Mouse (Mus musculus) forebrain, embryonic 14.5 days (tissue): ENCODE measurements around the gene Dvl2. TPM values are rescaled to one million over a fixed set of nuclear protein-coding genes. Genes with fewer than 3 reads are reported as not detected.
A peak's percentile ranks its signal among the peaks of the same experiment; 100 is the strongest.

Experiments
- ATAC-seq: fragments of 200-750 bp; cut with Nextera tagmentation; 2 replicates; pipeline ENCODE4 v1.8.0; 2017; ENCODE audit warnings: mild to moderate bottlenecking, moderate library complexity
- DNase-seq: peaks from one replicate; pipeline ENCODE4 v3.0.0-alpha.2; 2015; ENCODE audit warnings: low spot score
- H3K27ac ChIP-seq: fragments of 300-500 bp; sonication (generic); 2 replicates; pipeline ENCODE4 v1.5.1; 2014; ENCODE audit warnings: low read depth, mild to moderate bottlenecking, control low read depth, low read length, moderate library complexity
- H3K27me3 ChIP-seq: fragments of 300-500 bp; sonication (generic); replicated peaks from 2 replicates; pipeline ENCODE4 v1.6.1; 2014; ENCODE audit warnings: low read length, control low read depth, mixed read lengths; ENCODE audit not compliant: control insufficient read depth, insufficient read depth
- H3K36me3 ChIP-seq: fragments of 300-500 bp; sonication (generic); 2 replicates; pipeline ENCODE4 v1.6.1; 2014; ENCODE audit warnings: low read length, control low read depth; ENCODE audit not compliant: control insufficient read depth, insufficient read depth
- H3K4me1 ChIP-seq: fragments of 300-500 bp; sonication (generic); 2 replicates; pipeline ENCODE4 v1.6.1; 2014; ENCODE audit warnings: antibody characterized with exemption, low read length, control low read depth; ENCODE audit not compliant: control insufficient read depth, insufficient read depth
- H3K4me2 ChIP-seq: fragments of 300-500 bp; sonication (generic); 2 replicates; pipeline ENCODE4 v1.6.1; 2014; ENCODE audit warnings: mild to moderate bottlenecking, control low read depth, low read length
- H3K4me3 ChIP-seq: fragments of 300-500 bp; sonication (generic); 2 replicates; pipeline ENCODE4 v1.5.1; 2014; ENCODE audit warnings: low read depth, low read length, control low read depth
- H3K9ac ChIP-seq: fragments of 300-500 bp; sonication (generic); 2 replicates; pipeline ENCODE4 v1.6.1; 2014; ENCODE audit warnings: mild to moderate bottlenecking, low read length, control low read depth, moderate library complexity
- H3K9me3 ChIP-seq: fragments of 300-500 bp; sonication (generic); replicated peaks from 2 replicates; pipeline ENCODE4 v1.6.1; 2016; ENCODE audit warnings: low read length, control low read depth, mixed read lengths; ENCODE audit not compliant: control insufficient read depth
- WGBS: fragments of 180-500 bp; shearing (Covaris S2); extraction: QIAGEN DNeasy Blood & Tissue Kit; methylation state at CpG from one replicate; pipeline ENCODE4 v1.1.7; 2014; 5-methylcytosine and 5-hydroxymethylcytosine counted together
- microRNA counts: library from miRNA; unstranded; fragments of <30 nt; microRNA quantifications from one replicate; lab custom pipeline; 2016
- microRNA-seq: library from miRNA; unstranded; fragments of <30 nt; microRNA quantifications from one replicate; pipeline ENCODE4, GENCODE M21; 2016
- polyA plus RNA-seq: library from polyadenylated mRNA; unstranded; fragments of >200 nt; fragmentation: Nextera tagmentation; extraction: Ambion mirVana; gene quantifications from 2 replicates; pipeline ENCODE4 v1.2.1, GENCODE M21; 2014

Gene Dvl2
- polyA plus RNA-seq, 1 experiment from 2014 or later: 19.7 TPM

DNA sequence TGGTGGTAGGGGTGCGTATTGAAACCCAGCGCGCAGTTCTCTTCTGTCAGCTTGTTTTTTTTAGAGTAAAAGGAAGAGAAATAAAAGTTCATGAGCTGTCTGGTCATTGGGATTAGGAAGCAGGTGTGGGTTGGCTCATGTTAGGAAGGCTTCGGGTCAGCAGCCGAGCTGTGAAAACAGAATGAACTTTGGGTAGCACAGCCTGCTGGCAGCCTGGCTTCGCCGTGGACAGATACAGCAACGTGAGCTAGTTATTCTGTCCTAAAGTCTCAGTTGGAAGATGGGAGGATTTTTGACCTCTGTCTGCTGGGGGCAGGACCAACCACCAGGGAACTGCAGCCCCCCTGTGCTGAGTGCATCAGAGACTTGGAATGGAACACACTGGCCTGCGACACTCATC, 57.4 kb downstream of the Dvl2 start:
- Histone ChIP-seq H3K27ac (no peak overlapping the region), H3K27me3 (no peaks in the 10 kb centered on the region), H3K9ac (no peak overlapping the region), H3K4me3 (no peak overlapping the region), H3K9me3 (no peaks in the 10 kb centered on the region), H3K4me2 (no peak overlapping the region), H3K36me3 (no peaks in the 10 kb centered on the region), H3K4me1 (no peaks in the 10 kb centered on the region)
- WGBS: 84% methylated on average over 9 of the region's 9 CpGs
- ATAC-seq (no peak), DNase-seq (no peak)

DNA sequence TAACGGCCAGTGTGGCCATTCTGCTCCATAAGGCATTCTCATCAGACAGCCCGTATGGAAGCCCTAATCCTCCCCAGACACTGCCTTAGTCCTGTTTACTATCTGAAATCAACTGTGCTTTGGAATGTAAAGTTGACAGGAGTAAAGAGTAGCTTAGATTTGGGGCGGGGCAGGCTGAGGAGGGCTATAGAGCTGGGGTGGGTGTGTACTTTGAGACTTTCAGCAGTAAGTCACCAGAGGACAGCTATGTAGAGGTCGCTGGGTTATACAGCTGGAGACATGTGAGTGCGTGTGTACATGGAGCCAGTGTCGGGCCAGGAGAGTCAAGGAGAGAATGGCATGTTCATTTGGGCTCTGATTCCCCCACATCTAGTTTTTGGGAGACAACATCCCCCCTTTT, 59.5 kb downstream of the Dvl2 start:
- 69% methylated on average over 6 of the region's 6 CpGs for WGBS
- no peaks in the 10 kb centered on the region for H3K9me3 ChIP-seq
- H3K36me3 ChIP-seq: no peaks in the 10 kb centered on the region
- no peak overlapping the region for H3K4me3 ChIP-seq
- ATAC-seq (no peak), DNase-seq (no peak)
- no peak overlapping the region for H3K4me2 ChIP-seq
- no peak overlapping the region for H3K27ac ChIP-seq
- H3K27me3 ChIP-seq: no peaks in the 10 kb centered on the region
- no peak overlapping the region for H3K9ac ChIP-seq
- no peaks in the 10 kb centered on the region for H3K4me1 ChIP-seq

MicroRNAs encoded within 50 kb of the gene (microRNA counts, 519-probe panel; counts per million panel counts)
- not detected for microRNA mmu-miR-324-3p (lab: Ali Mortazavi, UCI)
- 4,764 counts per million, percentile 70 among the panel's probes with 10 or more counts for microRNA mmu-miR-324-5p (lab: Ali Mortazavi, UCI)

Small RNAs within 50 kb of the gene (microRNA-seq; reads per million reads assigned to microRNA genes)
- gene Gm44349 (not detected), gene Mir324 (3,254 reads per million, percentile 89 among the genes with 10 or more reads in this experiment)

Other genes with a start within 250 kb of the Dvl2 start
- gene Polr2a, start 242.0 kb upstream of the Dvl2 start, polyA plus RNA-seq: 21.1 and 21.3 TPM in 2 replicates
- 0.56 TPM in 1 of 2 replicates, not detected in the other for gene Slc35g3, start 238.6 kb upstream of the Dvl2 start, polyA plus RNA-seq
- gene Zbtb4, start 234.7 kb upstream of the Dvl2 start, polyA plus RNA-seq: 2.1 and 2.8 TPM in 2 replicates
- 0.68 and 1.4 TPM in 2 replicates for gene Chrnb1, start 204.7 kb upstream of the Dvl2 start, polyA plus RNA-seq
- gene Fgf11, start 198.7 kb upstream of the Dvl2 start, polyA plus RNA-seq: 2.9 and 3.0 TPM in 2 replicates
- gene Tmem102, start 195.0 kb upstream of the Dvl2 start, polyA plus RNA-seq: 0.15 and 0.52 TPM in 2 replicates
- not detected in 2 replicates for gene Gm39566, start 185.3 kb upstream of the Dvl2 start, polyA plus RNA-seq
- gene Spem2, start 182.1 kb upstream of the Dvl2 start, polyA plus RNA-seq: not detected in 2 replicates
- gene Spem1, start 178.4 kb upstream of the Dvl2 start, polyA plus RNA-seq: 0.39 TPM in 1 of 2 replicates, not detected in the other
- 15.7 and 18.4 TPM in 2 replicates for gene Nlgn2, start 162.8 kb upstream of the Dvl2 start, polyA plus RNA-seq
- gene Tmem256, start 162.1 kb upstream of the Dvl2 start, polyA plus RNA-seq: 307 and 386 TPM in 2 replicates
- gene Plscr3, start 154.2 kb upstream of the Dvl2 start, polyA plus RNA-seq: 44.3 and 49.0 TPM in 2 replicates
- gene Tnk1, start 141.9 kb upstream of the Dvl2 start, polyA plus RNA-seq: 0.32 TPM in 1 of 2 replicates, not detected in the other
- gene Tmem95, start 122.6 kb upstream of the Dvl2 start, polyA plus RNA-seq: not detected in 2 replicates
- gene Kctd11, start 119.2 kb upstream of the Dvl2 start, polyA plus RNA-seq: 1.1 and 1.2 TPM in 2 replicates
- 0.10 and 0.17 TPM in 2 replicates for gene Acap1, start 105.1 kb upstream of the Dvl2 start, polyA plus RNA-seq
- gene 2810408A11Rik, start 99.6 kb upstream of the Dvl2 start, polyA plus RNA-seq: 15.0 and 18.6 TPM in 2 replicates
- gene Neurl4, start 99.5 kb upstream of the Dvl2 start, polyA plus RNA-seq: 16.7 and 23.8 TPM in 2 replicates
- 62.9 and 67.8 TPM in 2 replicates for gene Gps2, start 86.7 kb upstream of the Dvl2 start, polyA plus RNA-seq
- 1,251 and 1,277 TPM in 2 replicates for gene Eif5a, start 78.6 kb upstream of the Dvl2 start, polyA plus RNA-seq
- gene Ybx2, start 64.8 kb upstream of the Dvl2 start, polyA plus RNA-seq: 3.9 and 4.0 TPM in 2 replicates
- 5.5 and 6.7 TPM in 2 replicates for gene Slc2a4, start 52.4 kb upstream of the Dvl2 start, polyA plus RNA-seq
- not detected in 2 replicates for gene Cldn7, start 35.8 kb upstream of the Dvl2 start, polyA plus RNA-seq
- gene Ctdnep1, start 19.4 kb upstream of the Dvl2 start, polyA plus RNA-seq: 24.0 and 26.1 TPM in 2 replicates
- gene Elp5, start 18.1 kb upstream of the Dvl2 start, polyA plus RNA-seq: 189 and 203 TPM in 2 replicates
- 701 and 779 TPM in 2 replicates for gene Gabarap, start 9.5 kb upstream of the Dvl2 start, polyA plus RNA-seq
- 49.4 and 49.6 TPM in 2 replicates for gene Phf23, start 4.8 kb upstream of the Dvl2 start, polyA plus RNA-seq
- 53.3 and 58.4 TPM in 2 replicates for gene Acadvl, start 14.8 kb downstream of the Dvl2 start, polyA plus RNA-seq
- 19.3 and 21.0 TPM in 2 replicates for gene Dlg4, start 16.3 kb downstream of the Dvl2 start, polyA plus RNA-seq
- gene Asgr1, start 53.5 kb downstream of the Dvl2 start, polyA plus RNA-seq: 2.0 and 2.1 TPM in 2 replicates
- not detected in 2 replicates for gene Asgr2, start 92.0 kb downstream of the Dvl2 start, polyA plus RNA-seq
- gene Mgl2, start 129.7 kb downstream of the Dvl2 start, polyA plus RNA-seq: 0.72 and 1.1 TPM in 2 replicates
- gene Clec10a, start 155.6 kb downstream of the Dvl2 start, polyA plus RNA-seq: 0.63 and 0.97 TPM in 2 replicates
- gene Slc16a11, start 212.2 kb downstream of the Dvl2 start, polyA plus RNA-seq: 0.98 and 1.1 TPM in 2 replicates
- gene Slc16a13, start 220.5 kb downstream of the Dvl2 start, polyA plus RNA-seq: 9.2 and 12.9 TPM in 2 replicates
- 4.5 and 6.3 TPM in 2 replicates for gene Bcl6b, start 229.2 kb downstream of the Dvl2 start, polyA plus RNA-seq
- gene 0610010K14Rik, start 237.3 kb downstream of the Dvl2 start, polyA plus RNA-seq: 202 and 245 TPM in 2 replicates
- 11.1 and 11.9 TPM in 2 replicates for gene Gm21988, start 239.2 kb downstream of the Dvl2 start, polyA plus RNA-seq
- gene Rnasek, start 239.2 kb downstream of the Dvl2 start, polyA plus RNA-seq: 235 and 238 TPM in 2 replicates